Mouse (Mus musculus): ENCODE measurements at regions not wholly inside any gene's neighbourhood (a gene's known extent, or its start where the extent isn't known, plus 50 kb on each side); places are given as distances from the start of the nearest gene placed in this dataset.

- no peak for TF ChIP-seq POLR2A (IDR thresholded peaks at IDR 0.05; ENCODE audit: insufficient read depth, low read depth, low read length)
- TF ChIP-seq EP300 (IDR thresholded peaks at IDR 0.05; ENCODE audit: insufficient read depth, low read depth, low read length): no peak
- no peak for TF ChIP-seq CTCF (IDR thresholded peaks at IDR 0.05)
These were observed 78.8 kb downstream of the Tmx1 start for GRCm38 (mm10) chr12:70531661-70532060.

Measured in heart, adult 2 months (tissue).